Mouse (Mus musculus) cerebellum, postnatal 10 days (tissue): Measurements from ENCODE around the gene Ctdspl2.
A peak's percentile ranks its signal among the peaks of the same experiment; 100 is the strongest.

ENCODE experiments used
- DNase-seq, 2 experiments: peaks; one replicate each; pipeline ENCODE4 v3.0.0; 2021; ENCODE audit warnings: mixed read lengths in 2 of 2

Ctdspl2 gene

GRCm38 (mm10) chr2:122059365-122060115 is 103.7 kb downstream of the Ctdspl2 start:
- DNase-seq = peak; percentile 69 to 77
